Mouse (Mus musculus): ENCODE data around the gene E330014E10Rik. TPM values are rescaled to one million over a fixed set of nuclear protein-coding genes. Genes with fewer than 3 reads are reported as not detected.
"Not testable (repeated sequence)": the region's sequence is repeated elsewhere in the genome, so short reads cannot be mapped to it uniquely, and the experiment has no call there.

E330014E10Rik gene
- polyA plus RNA-seq (2015; fragmentation: Nextera tagmentation; extraction: Ambion mirVana): not detected in 2 replicates

GRCm38 (mm10) chr5:95775690-95776089 lies at the start of gene E330014E10Rik:
Gene E330014E10Rik, plus strand, starts transcription at chr5:95775990.
- H3K27me3 ChIP-seq; H3K36me3 ChIP-seq (ENCODE audit: poor library complexity, severe bottlenecking); H3K4me1 ChIP-seq; H3K9me3 ChIP-seq (replicated peaks); H3K4me3 ChIP-seq; H3K4me2 ChIP-seq; H3K9ac ChIP-seq; ATAC-seq; H3K27ac ChIP-seq: not testable (repeated sequence)
- no CpG with 5 or more reads among the region's 2 CpGs for WGBS

- not testable (repeated sequence) for H3K4me3 ChIP-seq; H3K9me3 ChIP-seq (replicated peaks); H3K36me3 ChIP-seq (ENCODE audit: poor library complexity, severe bottlenecking); H3K9ac ChIP-seq; ATAC-seq; H3K27me3 ChIP-seq; H3K4me1 ChIP-seq; H3K27ac ChIP-seq; H3K4me2 ChIP-seq
- WGBS: no CpG with 5 or more reads among the region's 1 CpGs
Observed at GRCm38 (mm10) chr5:95736073-95736472, 39.7 kb upstream of the E330014E10Rik start, which contains the start of gene Gm7978. Gene Gm7978, minus strand, starts transcription at chr5:95736173.

GRCm38 (mm10) chr5:95741714-95742113 lies 34.1 kb upstream of the E330014E10Rik start, which contains the start of gene Gm7982:
Gene Gm7982, plus strand, starts transcription at chr5:95742014.
- H3K4me2 ChIP-seq; H3K27ac ChIP-seq; H3K27me3 ChIP-seq; ATAC-seq; H3K4me3 ChIP-seq; H3K36me3 ChIP-seq (ENCODE audit: poor library complexity, severe bottlenecking); H3K9me3 ChIP-seq (replicated peaks); H3K4me1 ChIP-seq; H3K9ac ChIP-seq: not testable (repeated sequence)
- WGBS: no CpG with 5 or more reads among the region's 3 CpGs

- not testable (repeated sequence) for H3K9ac ChIP-seq; H3K4me1 ChIP-seq; H3K9me3 ChIP-seq (replicated peaks); H3K27ac ChIP-seq; H3K27me3 ChIP-seq; H3K4me2 ChIP-seq; H3K36me3 ChIP-seq (ENCODE audit: poor library complexity, severe bottlenecking); ATAC-seq; H3K4me3 ChIP-seq
- 65% methylated on average over 2 of the region's 2 CpGs for WGBS
Observed at GRCm38 (mm10) chr5:95810841-95811240, 35.1 kb downstream of the E330014E10Rik start.

- no peak for ATAC-seq
- no peak overlapping the region for H3K27ac ChIP-seq
- no peak overlapping the region for H3K4me2 ChIP-seq
- H3K4me1 ChIP-seq: no peaks in the 10 kb centered on the region
- H3K27me3 ChIP-seq: no peaks in the 10 kb centered on the region
- WGBS: 81% methylated on average over 4 of the region's 4 CpGs
- no peak overlapping the region for H3K4me3 ChIP-seq
- peaks cover 24% of the 10 kb centered on the region; the same call in 1 of the 2 replicates for H3K9me3 ChIP-seq (replicated peaks)
- no peaks in the 10 kb centered on the region for H3K36me3 ChIP-seq (ENCODE audit: poor library complexity, severe bottlenecking)
- H3K9ac ChIP-seq: no peak overlapping the region
Observed at GRCm38 (mm10) chr5:95836580-95836979, 60.8 kb downstream of the E330014E10Rik start.

- H3K27ac ChIP-seq: no peak overlapping the region
- no peaks in the 10 kb centered on the region for H3K27me3 ChIP-seq
- 90% methylated on average over 3 of the region's 3 CpGs for WGBS
- H3K9ac ChIP-seq: no peak overlapping the region
- no peak overlapping the region for H3K4me3 ChIP-seq
- H3K9me3 ChIP-seq (replicated peaks): peaks cover 5% of the 10 kb centered on the region; the same call in 1 of the 2 replicates
- no peaks in the 10 kb centered on the region for H3K4me1 ChIP-seq
- H3K4me2 ChIP-seq: no peak overlapping the region
- H3K36me3 ChIP-seq (ENCODE audit: poor library complexity, severe bottlenecking): no peaks in the 10 kb centered on the region
- ATAC-seq: no peak
Observed at GRCm38 (mm10) chr5:95854030-95854429, 78.2 kb downstream of the E330014E10Rik start.

Other genes with a start within 250 kb of the E330014E10Rik start
- gene Gm7971, start 181.1 kb upstream of the E330014E10Rik start, polyA plus RNA-seq (2015; fragmentation: Nextera tagmentation; extraction: Ambion mirVana): not detected in 2 replicates
- not detected in 2 replicates for gene Gm7978, start 39.8 kb upstream of the E330014E10Rik start, polyA plus RNA-seq (2015; fragmentation: Nextera tagmentation; extraction: Ambion mirVana)
- gene Gm7982, start 34.0 kb upstream of the E330014E10Rik start, polyA plus RNA-seq (2015; fragmentation: Nextera tagmentation; extraction: Ambion mirVana): not detected in 2 replicates
- not detected in 2 replicates for gene Cxcl13, start 181.0 kb downstream of the E330014E10Rik start, polyA plus RNA-seq (2015; fragmentation: Nextera tagmentation; extraction: Ambion mirVana)